Mouse (Mus musculus) left cerebral cortex, adult 18-20 months (tissue): ENCODE measurements around the gene Bin2. TPM values are rescaled to one million over a fixed set of nuclear protein-coding genes. Genes with fewer than 3 reads are reported as not detected.

Experiments used
- microRNA-seq, 2 experiments: library from miRNA; unstranded; fragments of <30 nt; microRNA quantifications; one replicate each; pipeline ENCODE4 v1.2.0; 2021
- total RNA-seq, 2 experiments: library from RNA; stranded (reverse); gene quantifications; 2 replicates each; pipeline ENCODE4 v1.2.3; 2021

Gene Bin2
- total RNA-seq, 2 experiments from 2014 or later, result 5.2 to 5.4 TPM

Small RNAs within 50 kb of the gene (microRNA-seq; reads per million reads assigned to microRNA genes)
- gene Mir6961, result 0 reads per million in 2 experiments

Other genes starting within 250 kb of the Bin2 start
- gene Gm5475, start 247.4 kb downstream of the Bin2 start, total RNA-seq, result not detected
- gene Slc11a2, start 244.5 kb downstream of the Bin2 start, total RNA-seq, result 10 to 100 TPM; 49.0 to 61.6 TPM
- gene Letmd1, start 200.5 kb downstream of the Bin2 start, total RNA-seq, result 10 to 100 TPM; 55.3 to 63.7 TPM
- gene Csrnp2, start 174.1 kb downstream of the Bin2 start, total RNA-seq, result 10 to 100 TPM; 33.6 to 36.0 TPM
- gene Tfcp2, start 117.5 kb downstream of the Bin2 start, total RNA-seq, result 10 to 100 TPM; 25.4 to 31.6 TPM
- gene Pou6f1, start 69.6 kb downstream of the Bin2 start, total RNA-seq, result 100 to 1,000 TPM; 119 to 127 TPM
- 100 to 1,000 TPM; 114 to 119 TPM for gene Dazap2, start 54.2 kb downstream of the Bin2 start, total RNA-seq
- gene Smagp, start 32.6 kb downstream of the Bin2 start, total RNA-seq, result 1 to 10 TPM; 1.2 to 1.9 TPM
- 1 to 10 TPM; 2.7 TPM for gene Cela1, start 18.4 kb upstream of the Bin2 start, total RNA-seq
- gene Galnt6, start 59.8 kb upstream of the Bin2 start, total RNA-seq, result 1 to 10 TPM; 5.7 to 6.7 TPM
- gene Slc4a8, start 92.2 kb upstream of the Bin2 start, total RNA-seq, result 10 to 100 TPM; 67.6 to 73.7 TPM
- 100 to 1,000 TPM; 197 to 226 TPM for gene Scn8a, start 200.3 kb upstream of the Bin2 start, total RNA-seq